Mouse (Mus musculus) midbrain, postnatal 0 days (tissue): ENCODE data around the gene Dennd4b. TPM values are rescaled to one million over a fixed set of nuclear protein-coding genes. Genes with fewer than 3 reads are reported as not detected.
A peak's percentile ranks its signal among the peaks of the same experiment; 100 is the strongest.

ENCODE experiments used
- ATAC-seq: fragments of 200-750 bp; cut with Nextera tagmentation; 2 replicates; pipeline ENCODE4 v1.8.0; 2017; ENCODE audit warnings: moderate number of reproducible peaks, mild to moderate bottlenecking, moderate TSS enrichment, moderate library complexity; ENCODE audit not compliant: low FRiP score
- DNase-seq: peaks from one replicate; pipeline ENCODE4 v3.0.0-alpha.2; 2015; ENCODE audit warnings: low spot score
- H3K27ac ChIP-seq: fragments of 300-500 bp; sonication (generic); 2 replicates; pipeline ENCODE4 v1.5.1; 2014; ENCODE audit warnings: low read depth, mild to moderate bottlenecking, low read length, mixed read lengths
- H3K27me3 ChIP-seq: fragments of 300-500 bp; sonication (generic); 2 replicates; pipeline ENCODE4 v1.6.1; 2014; ENCODE audit warnings: low read length, control low read depth, mixed read lengths; ENCODE audit not compliant: insufficient read depth
- H3K36me3 ChIP-seq: fragments of 300-500 bp; sonication (generic); 2 replicates; pipeline ENCODE4 v1.6.1; 2014; ENCODE audit warnings: low read length, control low read depth, mixed read lengths; ENCODE audit not compliant: insufficient read depth
- H3K4me1 ChIP-seq: fragments of 300-500 bp; sonication (generic); 2 replicates; pipeline ENCODE4 v1.6.1; 2014; ENCODE audit warnings: mild to moderate bottlenecking, control low read depth, antibody characterized with exemption, low read length, mixed read lengths; ENCODE audit not compliant: insufficient read depth
- H3K4me2 ChIP-seq: fragments of 300-500 bp; sonication (generic); 2 replicates; pipeline ENCODE4 v1.6.1; 2014; ENCODE audit warnings: low read depth, mild to moderate bottlenecking, low read length, mixed read lengths; ENCODE audit not compliant: poor library complexity, severe bottlenecking
- H3K4me3 ChIP-seq: fragments of 300-500 bp; sonication (generic); 2 replicates; pipeline ENCODE4 v1.5.1; 2014; ENCODE audit warnings: low read depth, mild to moderate bottlenecking, low read length, moderate library complexity
- H3K9ac ChIP-seq: fragments of 300-500 bp; sonication (generic); replicated peaks from 2 replicates; pipeline ENCODE4 v1.6.1; 2014; ENCODE audit warnings: mild to moderate bottlenecking, low read length, moderate library complexity, mixed read lengths; ENCODE audit not compliant: poor library complexity, severe bottlenecking
- H3K9me3 ChIP-seq: fragments of 300-500 bp; sonication (generic); 2 replicates; pipeline ENCODE4 v1.6.1; 2016; ENCODE audit warnings: low read length, control low read depth
- CTCF ChIP-seq: IDR thresholded peaks from 2 replicates; pipeline ENCODE4 v1.5.1; 2016; ENCODE audit warnings: antibody characterized with exemption, mild to moderate bottlenecking
- WGBS: fragments of 180-500 bp; shearing (Covaris S2); extraction: QIAGEN DNeasy Blood & Tissue Kit; methylation state at CpG from one replicate; pipeline ENCODE4 v1.1.7; 2014; 5-methylcytosine and 5-hydroxymethylcytosine counted together
- polyA plus RNA-seq: library from polyadenylated mRNA; unstranded; fragments of >200 nt; fragmentation: Nextera tagmentation; extraction: Ambion mirVana; gene quantifications from 2 replicates; pipeline ENCODE4 v1.2.1, GENCODE M21; 2015
- total RNA-seq: library from RNA; depleted of rRNA; stranded (reverse); fragments of >200 nt; gene quantifications from 2 replicates; pipeline ENCODE4 v1.2.3, GENCODE M21; 2014

Gene Dennd4b
- total and polyA plus RNA-seq, 2 experiments from 2014 or later: 6.9 to 34.6 TPM

GRCm38 (mm10) chr3:90241669-90242358 is 23.2 kb upstream of the Dennd4b start:
- TF ChIP-seq CTCF: no peak
- WGBS: 88% methylated on average over 10 of the region's 10 CpGs

DNA sequence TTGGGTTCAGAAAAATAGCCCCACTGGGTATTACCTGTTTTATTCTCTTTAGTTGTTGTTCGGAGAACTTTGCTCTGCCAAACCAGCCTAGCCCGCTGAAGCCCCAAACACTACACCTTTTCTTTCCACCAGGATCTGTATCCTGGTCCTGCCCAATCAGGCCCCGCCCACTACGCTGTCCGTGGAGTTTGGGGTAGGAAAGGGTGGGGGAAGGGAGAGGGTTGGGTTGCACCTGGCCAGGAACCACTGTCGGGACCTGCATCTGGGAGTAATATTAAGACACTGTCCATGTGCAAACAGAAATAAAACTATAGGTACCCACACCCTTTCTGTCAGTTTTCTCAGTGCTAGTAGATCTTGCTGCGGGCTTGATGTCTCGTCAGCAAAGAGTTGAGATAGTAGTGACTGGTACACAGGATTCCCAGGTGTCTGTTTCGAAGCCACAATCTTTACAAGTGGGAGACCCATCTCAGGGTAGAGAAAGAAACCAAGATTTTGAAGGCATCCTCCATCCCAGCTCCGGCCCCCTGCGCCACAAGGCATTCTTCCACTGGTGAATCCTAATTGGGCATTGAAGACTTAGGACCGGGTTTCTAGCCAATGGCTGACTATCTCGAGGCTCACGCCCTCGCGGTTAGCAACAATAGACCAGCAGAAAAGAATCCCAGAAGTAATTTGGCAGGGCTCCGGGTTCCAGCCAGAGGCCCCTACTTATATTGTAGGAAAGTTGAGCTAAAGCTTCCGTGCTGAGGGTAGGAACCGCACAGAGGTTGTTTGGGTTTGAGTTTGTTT is 21.8 kb upstream of the Dennd4b start, which contains the start of gene Creb3l4:
Creb3l4 (minus strand) TSS at position 529 of the 792 bp plus-strand sequence.
- DNase-seq: peak; percentile 78
- Histone ChIP-seq H3K4me1 (0 out of 2 replicates have a peak, but pooled peaks cover 3% of the 10 kb centered on the region), H3K27ac (no peak within 1 kb of the TSS), H3K27me3 (no peaks in the 10 kb centered on the region), H3K9ac (0 out of 2 replicates have a peak within 1 kb of the TSS, but pooled peaks have one; percentile 19), H3K4me2 (peak within 1 kb of the TSS; percentile 46), H3K9me3 (no peaks in the 10 kb centered on the region), H3K36me3 (no peaks in the 10 kb centered on the region), H3K4me3 (peak within 1 kb of the TSS; percentile 22)
- WGBS: 3% methylated on average over 19 of the region's 19 CpGs
- no peak for TF ChIP-seq CTCF
- no peak for ATAC-seq

More at GRCm38 (mm10) chr3:90241669-90242358, 23.2 kb upstream of the Dennd4b start:
- Histone ChIP-seq H3K9ac (no peak overlapping the region), H3K36me3 (no peaks in the 10 kb centered on the region), H3K27ac (no peak overlapping the region), H3K4me1 (0 out of 2 replicates have a peak, but pooled peaks cover 3% of the 10 kb centered on the region), H3K27me3 (no peaks in the 10 kb centered on the region), H3K4me3 (no peak overlapping the region), H3K9me3 (no peaks in the 10 kb centered on the region), H3K4me2 (no peak overlapping the region)
- DNase-seq (no peak), ATAC-seq (no peak)

GRCm38 (mm10) chr3:90245406-90245805 is 19.6 kb upstream of the Dennd4b start:
- Histone ChIP-seq H3K4me3 (no peak overlapping the region), H3K9ac (no peak overlapping the region), H3K4me2 (no peak overlapping the region), H3K9me3 (no peaks in the 10 kb centered on the region), H3K4me1 (0 out of 2 replicates have a peak, but pooled peaks cover 3% of the 10 kb centered on the region), H3K36me3 (no peaks in the 10 kb centered on the region; the same call in 1 of the 2 replicates), H3K27ac (no peak overlapping the region), H3K27me3 (no peaks in the 10 kb centered on the region)
- no peak for ATAC-seq
- DNase-seq: no peak
- 65% methylated on average over 2 of the region's 2 CpGs for WGBS
- no peak for TF ChIP-seq CTCF

- Histone ChIP-seq H3K27me3 (no peaks in the 10 kb centered on the region), H3K36me3 (peaks cover 8% of the 10 kb centered on the region; the same call in 1 of the 2 replicates), H3K4me2 (peak overlapping the region; percentile 72), H3K9me3 (no peaks in the 10 kb centered on the region), H3K4me3 (peak overlapping the region; percentile 45), H3K4me1 (0 out of 2 replicates have a peak, but pooled peaks cover 3% of the 10 kb centered on the region), H3K9ac (peak overlapping the region; percentile 48), H3K27ac (peak overlapping the region; percentile 73)
- WGBS: 0% methylated on average over 3 of the region's 3 CpGs
- no peak for TF ChIP-seq CTCF
- DNase-seq: no peak
- peak; percentile 6; the same call in 1 of the 2 replicates for ATAC-seq
Observed at GRCm38 (mm10) chr3:90247630-90247959, 17.4 kb upstream of the Dennd4b start.

- Histone ChIP-seq H3K9ac (peak within 1 kb of the TSS; percentile 54), H3K27ac (peak within 1 kb of the TSS; percentile 73), H3K9me3 (no peaks in the 10 kb centered on the region), H3K36me3 (peaks cover 8% of the 10 kb centered on the region; the same call in 1 of the 2 replicates), H3K4me3 (peak within 1 kb of the TSS; percentile 45), H3K4me1 (0 out of 2 replicates have a peak, but pooled peaks cover under 1% of the 10 kb centered on the region), H3K27me3 (no peaks in the 10 kb centered on the region), H3K4me2 (peak within 1 kb of the TSS; percentile 72)
- ATAC-seq (peak; percentile 94), DNase-seq (peak; percentile 98)
- WGBS: under 1% methylated on average over 44 of the region's 44 CpGs
- no peak; the same call in 1 of the 2 replicates for TF ChIP-seq CTCF
Observed at GRCm38 (mm10) chr3:90247960-90248745, 16.8 kb upstream of the Dennd4b start, which contains the start of gene Slc39a1. Slc39a1 (plus strand) TSS chr3:90248172.
